Mouse (Mus musculus): ENCODE measurements around the gene Timp3. TPM values are rescaled to one million over a fixed set of nuclear protein-coding genes. Genes with fewer than 3 reads are reported as not detected.

Gene Timp3
- polyA plus RNA-seq, 1 experiment from 2014 or later = 91.0 TPM

- H3K4me3 ChIP-seq (ENCODE audit: control insufficient read depth in 1 of 2, insufficient read depth in 1 of 2, low read depth in 1 of 2, low read length in 2 of 2) = no peak overlapping the region
- no peak for ATAC-seq (ENCODE audit: insufficient number of reproducible peaks, insufficient read depth, low FRiP score, low read depth)
- WGBS = 56% methylated on average over 2 of the region's 2 CpGs
- no peaks in the 10 kb centered on the region for H3K9me3 ChIP-seq (ENCODE audit: control insufficient read depth, low read length)
- H3K4me2 ChIP-seq (ENCODE audit: low read length) = peak overlapping the region; percentile 92
- no peak overlapping the region for H3K27ac ChIP-seq (replicated peaks in 1 of 2; ENCODE audit: control insufficient read depth in 1 of 2, insufficient read depth in 1 of 2, low read depth in 2 of 2, low read length in 2 of 2)
- H3K27me3 ChIP-seq (ENCODE audit: control insufficient read depth, insufficient read depth, low read length) = no peaks in the 10 kb centered on the region; the same call in 1 of the 2 replicates
- peak overlapping the region; percentile 21 for H3K9ac ChIP-seq (ENCODE audit: low read length)
- H3K36me3 ChIP-seq (ENCODE audit: control insufficient read depth, insufficient read depth, low read length) = peaks cover 36% of the 10 kb centered on the region
- H3K4me1 ChIP-seq (ENCODE audit: control insufficient read depth in 2 of 2, insufficient read depth in 2 of 2, low read length in 2 of 2) = peaks cover 16 to 27% of the 10 kb centered on the region in 2 experiments
Observed at GRCm38 (mm10) chr10:86303495-86303876, 3.3 kb downstream of the Timp3 start.

GRCm38 (mm10) chr10:86304583-86304982, 4.4 kb downstream of the Timp3 start:
- Histone ChIP-seq H3K4me2 (ENCODE audit: low read length) (no peak overlapping the region), H3K9me3 (ENCODE audit: control insufficient read depth, low read length) (no peaks in the 10 kb centered on the region), H3K9ac (ENCODE audit: low read length) (no peak overlapping the region), H3K4me1 (ENCODE audit: control insufficient read depth in 2 of 2, insufficient read depth in 2 of 2, low read length in 2 of 2) (peaks cover 16 to 24% of the 10 kb centered on the region in 2 experiments), H3K4me3 (ENCODE audit: control insufficient read depth in 1 of 2, insufficient read depth in 1 of 2, low read depth in 1 of 2, low read length in 2 of 2) (no peak overlapping the region), H3K36me3 (ENCODE audit: control insufficient read depth, insufficient read depth, low read length) (peaks cover 44% of the 10 kb centered on the region), H3K27ac (replicated peaks in 1 of 2; ENCODE audit: control insufficient read depth in 1 of 2, insufficient read depth in 1 of 2, low read depth in 2 of 2, low read length in 2 of 2) (no peak overlapping the region), H3K27me3 (ENCODE audit: control insufficient read depth, insufficient read depth, low read length) (no peaks in the 10 kb centered on the region)
- no peak for ATAC-seq (ENCODE audit: insufficient number of reproducible peaks, insufficient read depth, low FRiP score, low read depth)
- WGBS = 20% methylated on average over 2 of the region's 2 CpGs

DNA sequence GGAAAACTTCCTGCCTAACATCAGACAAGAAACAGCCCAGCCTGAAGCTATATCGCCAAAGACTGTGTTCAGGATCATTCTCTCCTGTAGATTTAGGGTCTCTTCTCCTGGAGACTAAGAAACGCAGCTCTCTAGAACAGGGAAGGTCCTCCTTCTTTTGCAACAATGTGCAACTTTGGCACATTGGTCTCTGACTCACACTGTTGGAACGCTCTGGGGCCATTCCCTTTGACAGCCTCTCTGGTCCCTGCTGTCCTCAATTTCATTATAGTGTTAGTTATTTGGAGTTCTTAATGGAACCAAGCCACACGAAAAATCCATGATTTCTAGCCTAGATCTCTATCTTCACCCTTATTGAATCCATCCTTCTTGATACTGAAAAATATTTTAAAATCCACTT, 7.1 kb downstream of the Timp3 start:
- Histone ChIP-seq H3K27ac (replicated peaks in 1 of 2; ENCODE audit: control insufficient read depth in 1 of 2, insufficient read depth in 1 of 2, low read depth in 2 of 2, low read length in 2 of 2) (no peak overlapping the region), H3K27me3 (ENCODE audit: control insufficient read depth, insufficient read depth, low read length) (no peaks in the 10 kb centered on the region), H3K36me3 (ENCODE audit: control insufficient read depth, insufficient read depth, low read length) (peaks cover 52% of the 10 kb centered on the region), H3K9me3 (ENCODE audit: control insufficient read depth, low read length) (no peaks in the 10 kb centered on the region), H3K4me3 (ENCODE audit: control insufficient read depth in 1 of 2, insufficient read depth in 1 of 2, low read depth in 1 of 2, low read length in 2 of 2) (no peak overlapping the region), H3K4me2 (ENCODE audit: low read length) (no peak overlapping the region), H3K4me1 (ENCODE audit: control insufficient read depth in 2 of 2, insufficient read depth in 2 of 2, low read length in 2 of 2) (peaks cover 12 to 18% of the 10 kb centered on the region in 2 experiments), H3K9ac (ENCODE audit: low read length) (no peak overlapping the region)
- 83% methylated on average over 4 of the region's 4 CpGs for WGBS
- ATAC-seq (ENCODE audit: insufficient number of reproducible peaks, insufficient read depth, low FRiP score, low read depth) = no peak

GRCm38 (mm10) chr10:86310527-86310926, 10.4 kb downstream of the Timp3 start:
- Histone ChIP-seq H3K9me3 (ENCODE audit: control insufficient read depth, low read length) (no peaks in the 10 kb centered on the region), H3K36me3 (ENCODE audit: control insufficient read depth, insufficient read depth, low read length) (peaks cover 53% of the 10 kb centered on the region), H3K4me3 (ENCODE audit: control insufficient read depth in 1 of 2, insufficient read depth in 1 of 2, low read depth in 1 of 2, low read length in 2 of 2) (no peak overlapping the region), H3K4me2 (ENCODE audit: low read length) (no peak overlapping the region), H3K4me1 (ENCODE audit: control insufficient read depth in 2 of 2, insufficient read depth in 2 of 2, low read length in 2 of 2) (peaks cover 20 to 27% of the 10 kb centered on the region in 2 experiments), H3K27me3 (ENCODE audit: control insufficient read depth, insufficient read depth, low read length) (no peaks in the 10 kb centered on the region), H3K27ac (replicated peaks in 1 of 2; ENCODE audit: control insufficient read depth in 1 of 2, insufficient read depth in 1 of 2, low read depth in 2 of 2, low read length in 2 of 2) (peak overlapping the region in 1 of 2 experiments; percentile 33; a peak in 1 of 4 replicates), H3K9ac (ENCODE audit: low read length) (no peak overlapping the region)
- ATAC-seq (ENCODE audit: insufficient number of reproducible peaks, insufficient read depth, low FRiP score, low read depth) = no peak
- 46% methylated on average over 6 of the region's 6 CpGs for WGBS

DNA sequence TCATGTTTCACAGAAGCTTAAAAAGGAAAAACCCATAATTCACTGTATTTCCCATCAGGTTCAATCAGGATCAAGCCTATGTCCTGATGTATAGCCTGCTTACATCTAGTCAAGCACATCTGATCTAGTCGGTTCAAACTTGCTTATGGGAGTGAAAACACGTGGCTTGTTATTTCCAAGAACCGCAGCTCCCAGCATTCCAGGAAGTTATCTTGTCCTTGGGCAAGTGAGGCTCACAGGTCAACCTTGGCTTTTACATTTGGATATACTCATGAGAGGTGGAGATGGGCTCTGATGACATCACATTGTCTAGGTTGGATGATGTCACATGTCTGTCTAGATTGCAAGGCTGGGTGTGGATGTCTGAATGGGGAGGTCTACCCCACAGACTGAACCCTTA, 12.8 kb downstream of the Timp3 start:
- H3K4me1 ChIP-seq (ENCODE audit: control insufficient read depth in 2 of 2, insufficient read depth in 2 of 2, low read length in 2 of 2) = peaks cover 25 to 37% of the 10 kb centered on the region in 2 experiments
- H3K27ac ChIP-seq (replicated peaks in 1 of 2; ENCODE audit: control insufficient read depth in 1 of 2, insufficient read depth in 1 of 2, low read depth in 2 of 2, low read length in 2 of 2) = peak overlapping the region; percentile 65 to 73
- H3K9me3 ChIP-seq (ENCODE audit: control insufficient read depth, low read length) = no peaks in the 10 kb centered on the region
- H3K27me3 ChIP-seq (ENCODE audit: control insufficient read depth, insufficient read depth, low read length) = no peaks in the 10 kb centered on the region
- H3K4me3 ChIP-seq (ENCODE audit: control insufficient read depth in 1 of 2, insufficient read depth in 1 of 2, low read depth in 1 of 2, low read length in 2 of 2) = no peak overlapping the region
- no peak overlapping the region for H3K9ac ChIP-seq (ENCODE audit: low read length)
- no peak overlapping the region for H3K4me2 ChIP-seq (ENCODE audit: low read length)
- H3K36me3 ChIP-seq (ENCODE audit: control insufficient read depth, insufficient read depth, low read length) = peaks cover 40% of the 10 kb centered on the region
- WGBS = 78% methylated on average over 3 of the region's 3 CpGs
- ATAC-seq (ENCODE audit: insufficient number of reproducible peaks, insufficient read depth, low FRiP score, low read depth) = no peak

DNA sequence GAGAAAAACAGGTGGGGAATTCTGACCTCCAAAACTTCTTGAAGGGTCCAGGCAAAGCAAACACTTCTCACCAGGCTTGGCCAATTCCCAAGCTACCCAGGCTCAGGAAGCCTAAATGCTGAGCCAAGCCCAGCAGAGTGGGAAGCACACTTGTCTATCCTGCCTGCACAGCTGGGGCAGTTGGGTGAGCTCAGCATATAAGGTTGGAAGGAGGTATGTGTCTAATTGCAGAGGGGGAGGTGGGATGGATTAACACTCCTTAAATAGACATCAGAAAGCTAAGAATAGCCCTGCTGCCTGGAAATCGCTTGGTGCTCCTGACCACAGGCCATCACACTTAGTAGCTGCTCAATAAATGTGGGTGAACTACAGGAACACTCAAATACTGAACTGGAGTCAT, 13.3 kb downstream of the Timp3 start:
- H3K27ac ChIP-seq (replicated peaks in 1 of 2; ENCODE audit: control insufficient read depth in 1 of 2, insufficient read depth in 1 of 2, low read depth in 2 of 2, low read length in 2 of 2) = peak overlapping the region; percentile 65 to 73

DNA sequence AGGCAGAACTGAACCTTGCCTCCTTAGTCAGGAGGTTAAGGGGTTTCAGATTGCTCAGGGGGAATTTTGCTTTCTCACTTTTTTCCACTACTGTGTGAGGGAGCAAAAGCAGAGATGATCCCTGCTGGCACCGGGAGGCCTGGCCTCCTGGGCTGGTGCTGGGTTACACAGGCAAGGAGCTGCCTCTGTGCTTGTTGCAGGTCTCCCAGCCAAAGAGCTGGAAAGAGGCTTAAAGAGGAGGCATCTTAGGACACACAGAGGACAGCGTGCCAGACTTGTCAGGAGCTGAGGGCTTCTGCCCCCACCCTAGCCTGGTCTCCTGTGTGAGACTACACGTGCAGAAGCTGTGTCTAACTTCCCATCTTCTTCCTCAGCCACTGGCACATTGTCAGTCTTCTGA, 15.3 kb downstream of the Timp3 start:
- no peak overlapping the region for H3K27ac ChIP-seq (replicated peaks in 1 of 2; ENCODE audit: control insufficient read depth in 1 of 2, insufficient read depth in 1 of 2, low read depth in 2 of 2, low read length in 2 of 2)
- H3K9me3 ChIP-seq (ENCODE audit: control insufficient read depth, low read length) = no peaks in the 10 kb centered on the region
- no peak overlapping the region for H3K4me2 ChIP-seq (ENCODE audit: low read length)
- H3K4me1 ChIP-seq (ENCODE audit: control insufficient read depth in 2 of 2, insufficient read depth in 2 of 2, low read length in 2 of 2) = peaks cover 25 to 37% of the 10 kb centered on the region in 2 experiments
- H3K9ac ChIP-seq (ENCODE audit: low read length) = no peak overlapping the region
- peaks cover 24% of the 10 kb centered on the region; the same call in 1 of the 2 replicates for H3K36me3 ChIP-seq (ENCODE audit: control insufficient read depth, insufficient read depth, low read length)
- ATAC-seq (ENCODE audit: insufficient number of reproducible peaks, insufficient read depth, low FRiP score, low read depth) = no peak
- H3K4me3 ChIP-seq (ENCODE audit: control insufficient read depth in 1 of 2, insufficient read depth in 1 of 2, low read depth in 1 of 2, low read length in 2 of 2) = no peak overlapping the region
- H3K27me3 ChIP-seq (ENCODE audit: control insufficient read depth, insufficient read depth, low read length) = no peaks in the 10 kb centered on the region
- 42% methylated on average over 3 of the region's 3 CpGs for WGBS

More for the DNA sequence above, 13.3 kb downstream of the Timp3 start:
- peak; percentile 64; the same call in 1 of the 2 replicates for ATAC-seq (ENCODE audit: insufficient number of reproducible peaks, insufficient read depth, low FRiP score, low read depth)
- Histone ChIP-seq H3K4me3 (ENCODE audit: control insufficient read depth in 1 of 2, insufficient read depth in 1 of 2, low read depth in 1 of 2, low read length in 2 of 2) (no peak overlapping the region), H3K27me3 (ENCODE audit: control insufficient read depth, insufficient read depth, low read length) (no peaks in the 10 kb centered on the region), H3K9me3 (ENCODE audit: control insufficient read depth, low read length) (no peaks in the 10 kb centered on the region), H3K4me2 (ENCODE audit: low read length) (no peak overlapping the region), H3K4me1 (ENCODE audit: control insufficient read depth in 2 of 2, insufficient read depth in 2 of 2, low read length in 2 of 2) (peaks cover 25 to 37% of the 10 kb centered on the region in 2 experiments), H3K9ac (ENCODE audit: low read length) (no peak overlapping the region), H3K36me3 (ENCODE audit: control insufficient read depth, insufficient read depth, low read length) (peaks cover 36% of the 10 kb centered on the region)
- WGBS = 50% methylated on average over 1 of the region's 1 CpGs

DNA sequence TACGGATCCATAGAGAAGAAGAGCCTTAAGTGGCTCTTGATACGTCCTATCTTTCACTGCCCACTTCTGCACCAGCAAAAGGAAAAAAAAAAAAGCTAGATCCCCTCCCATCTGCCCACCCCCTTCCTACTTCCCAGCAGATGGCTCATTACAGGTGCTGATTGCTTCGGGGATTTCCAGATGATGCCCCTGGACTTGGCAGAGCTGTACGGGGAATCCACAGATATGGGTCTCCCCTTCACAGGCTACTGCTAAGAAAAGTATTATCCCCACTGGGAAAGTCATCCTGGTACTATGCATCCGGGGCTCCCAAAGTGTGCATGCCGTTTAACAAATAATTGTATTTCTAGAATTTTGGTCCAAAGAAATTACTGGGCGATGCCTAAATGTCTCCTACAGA, 17.5 kb downstream of the Timp3 start:
- no peak overlapping the region for H3K27ac ChIP-seq (replicated peaks in 1 of 2; ENCODE audit: control insufficient read depth in 1 of 2, insufficient read depth in 1 of 2, low read depth in 2 of 2, low read length in 2 of 2)

More for the DNA sequence above, 17.5 kb downstream of the Timp3 start:
- 58% methylated on average over 7 of the region's 7 CpGs for WGBS
- H3K9me3 ChIP-seq (ENCODE audit: control insufficient read depth, low read length) = no peaks in the 10 kb centered on the region
- H3K4me1 ChIP-seq (ENCODE audit: control insufficient read depth in 2 of 2, insufficient read depth in 2 of 2, low read length in 2 of 2) = peaks cover 29 to 50% of the 10 kb centered on the region in 2 experiments
- no peak overlapping the region for H3K9ac ChIP-seq (ENCODE audit: low read length)
- no peak for ATAC-seq (ENCODE audit: insufficient number of reproducible peaks, insufficient read depth, low FRiP score, low read depth)
- H3K4me3 ChIP-seq (ENCODE audit: control insufficient read depth in 1 of 2, insufficient read depth in 1 of 2, low read depth in 1 of 2, low read length in 2 of 2) = no peak overlapping the region
- no peaks in the 10 kb centered on the region for H3K27me3 ChIP-seq (ENCODE audit: control insufficient read depth, insufficient read depth, low read length)
- no peak overlapping the region for H3K4me2 ChIP-seq (ENCODE audit: low read length)
- peaks cover 26% of the 10 kb centered on the region for H3K36me3 ChIP-seq (ENCODE audit: control insufficient read depth, insufficient read depth, low read length)

Data from heart, embryonic 14.5 days (tissue).